Mouse (Mus musculus): Measurements from ENCODE around the gene Desi1.
"Not testable (repeated sequence)": the region's sequence is repeated elsewhere in the genome, so short reads cannot be mapped to it uniquely, and the experiment has no call there.

The Desi1 gene

DNA sequence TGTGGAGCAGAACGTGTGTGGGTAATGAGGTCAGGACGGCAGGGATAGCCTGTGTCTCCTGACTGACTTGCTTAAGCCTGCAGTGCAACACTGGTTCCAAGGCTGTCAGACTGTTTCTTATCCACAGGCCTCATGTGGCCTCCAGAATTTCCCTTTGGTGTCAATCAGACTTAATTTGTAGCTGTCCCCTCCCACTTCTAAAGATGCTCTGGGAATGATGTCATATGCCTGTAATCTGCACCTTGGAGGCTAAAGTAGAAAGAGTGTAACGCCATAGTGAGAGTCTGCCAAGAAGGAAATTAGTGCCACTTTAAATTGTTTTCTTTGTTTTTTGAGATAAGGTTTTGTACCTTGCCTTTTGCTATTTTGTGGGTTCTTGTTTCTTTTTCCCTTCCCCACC lies 14.4 kb downstream of the Desi1 start:
- DNase-seq (ENCODE audit: low read depth, low spot score), result no peak

DNA sequence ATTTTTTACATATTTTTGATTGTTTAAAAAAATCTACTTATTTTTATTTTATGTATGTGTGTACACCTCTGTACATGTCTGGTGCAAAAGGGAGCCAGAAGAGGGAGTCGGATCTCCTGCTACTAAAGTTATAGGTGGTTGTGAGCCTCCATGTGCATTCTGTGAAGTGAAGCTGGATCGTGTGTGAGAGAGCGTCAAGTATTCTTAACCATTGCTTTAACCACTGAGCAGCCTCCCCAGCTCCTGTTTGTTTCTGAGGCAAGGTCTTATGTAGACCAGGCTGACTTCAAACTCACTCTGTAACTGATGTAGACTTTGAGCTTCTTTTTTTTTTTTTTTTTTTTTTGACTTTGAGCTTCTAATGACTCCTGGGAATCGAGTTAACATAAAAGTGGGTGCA lies 16.2 kb downstream of the Desi1 start:
- DNase-seq (ENCODE audit: low read depth, low spot score), result no peak

DNA sequence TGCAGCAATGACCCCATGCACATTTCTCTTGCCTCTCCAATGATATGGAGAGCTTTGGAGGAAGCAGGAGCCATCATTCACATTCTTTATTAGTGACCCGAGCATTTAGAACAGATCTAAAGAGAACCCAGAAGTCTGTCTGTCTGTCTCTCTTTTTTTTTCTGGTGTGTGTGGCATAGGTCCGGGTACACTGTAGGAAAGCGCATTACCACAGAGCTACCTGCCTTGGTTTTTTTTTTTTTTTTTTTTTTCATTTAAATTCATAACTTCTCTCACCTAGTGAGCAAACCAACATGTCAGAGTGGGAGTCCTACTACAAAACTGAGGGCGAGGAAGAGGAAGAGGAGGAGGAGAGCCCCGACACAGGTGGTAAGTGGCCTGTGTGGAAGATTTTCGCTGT lies 16.8 kb downstream of the Desi1 start:
- no peak for DNase-seq (ENCODE audit: low read depth, low spot score)

DNA sequence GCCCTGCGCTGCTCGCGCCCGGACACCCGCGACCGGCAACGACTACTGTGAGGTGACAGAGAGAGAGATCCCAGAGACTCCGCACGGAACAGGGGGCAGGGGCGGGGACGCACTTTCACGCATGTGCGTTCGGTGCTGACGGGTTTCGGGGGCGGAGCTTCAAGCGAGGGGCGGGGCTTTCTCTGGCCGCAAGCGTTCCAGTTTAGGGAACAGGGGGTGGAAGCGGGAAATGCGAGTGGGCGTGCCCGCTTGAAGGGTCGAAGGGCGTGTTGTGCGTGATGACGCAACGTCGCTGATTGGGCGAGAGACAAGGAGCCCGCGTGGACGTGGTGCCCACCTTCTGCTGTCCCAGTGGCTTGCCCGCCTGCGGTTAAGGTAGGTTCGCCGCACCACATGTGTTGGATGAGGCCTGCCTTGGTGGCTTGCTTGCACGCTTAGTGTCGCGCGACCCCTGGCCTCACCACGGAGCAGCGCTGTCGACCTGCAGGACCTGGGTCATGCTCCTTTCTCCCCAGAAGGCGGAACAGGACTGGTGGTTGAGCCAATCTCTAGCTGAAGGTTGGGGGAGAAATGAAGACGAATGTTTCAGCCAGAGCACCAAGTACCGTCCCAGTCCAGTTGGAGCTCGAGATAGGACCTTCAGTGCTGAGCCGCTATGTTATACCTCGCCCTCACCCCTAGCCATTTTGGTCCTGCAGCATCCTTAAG lies 17.4 kb downstream of the Desi1 start:
- DNase-seq (ENCODE audit: low read depth, low spot score), result peak; percentile 97

DNA sequence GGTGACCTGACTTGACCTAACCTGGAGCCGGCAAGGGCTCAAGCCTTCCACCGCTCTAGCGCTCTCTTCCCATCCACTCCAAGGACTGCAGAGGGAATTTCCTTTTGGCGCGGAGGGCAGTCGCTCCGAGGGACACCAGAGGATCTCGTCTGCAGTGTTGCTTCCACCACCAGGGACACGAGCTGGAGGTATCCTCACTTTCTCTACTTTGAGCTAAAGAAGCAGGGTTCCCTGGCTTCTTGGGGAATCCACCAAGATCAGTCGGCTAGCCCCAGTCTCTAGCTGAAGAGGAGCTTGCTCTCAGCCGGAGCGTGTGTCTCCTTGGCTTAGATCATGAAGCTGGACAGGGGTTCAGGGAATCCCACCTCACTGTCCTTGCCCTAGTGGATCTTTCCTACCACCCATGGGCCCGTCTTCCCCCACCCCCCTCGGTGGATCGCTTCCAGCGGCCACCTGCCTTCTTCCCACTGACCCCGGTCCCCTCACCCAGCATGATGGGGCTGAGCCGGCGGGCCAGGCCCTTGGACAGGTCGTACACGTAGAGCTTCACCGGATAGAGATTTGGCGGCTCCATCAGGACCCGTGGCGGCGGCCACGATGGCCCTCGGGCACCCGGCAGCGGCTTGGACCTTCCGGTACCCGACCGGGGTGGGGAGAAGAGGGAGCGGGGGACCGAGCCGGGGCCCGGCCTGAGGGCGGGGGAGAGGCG lies 18.1 kb downstream of the Desi1 start:
- peak; percentile 20 for DNase-seq (ENCODE audit: low read depth, low spot score)

DNA sequence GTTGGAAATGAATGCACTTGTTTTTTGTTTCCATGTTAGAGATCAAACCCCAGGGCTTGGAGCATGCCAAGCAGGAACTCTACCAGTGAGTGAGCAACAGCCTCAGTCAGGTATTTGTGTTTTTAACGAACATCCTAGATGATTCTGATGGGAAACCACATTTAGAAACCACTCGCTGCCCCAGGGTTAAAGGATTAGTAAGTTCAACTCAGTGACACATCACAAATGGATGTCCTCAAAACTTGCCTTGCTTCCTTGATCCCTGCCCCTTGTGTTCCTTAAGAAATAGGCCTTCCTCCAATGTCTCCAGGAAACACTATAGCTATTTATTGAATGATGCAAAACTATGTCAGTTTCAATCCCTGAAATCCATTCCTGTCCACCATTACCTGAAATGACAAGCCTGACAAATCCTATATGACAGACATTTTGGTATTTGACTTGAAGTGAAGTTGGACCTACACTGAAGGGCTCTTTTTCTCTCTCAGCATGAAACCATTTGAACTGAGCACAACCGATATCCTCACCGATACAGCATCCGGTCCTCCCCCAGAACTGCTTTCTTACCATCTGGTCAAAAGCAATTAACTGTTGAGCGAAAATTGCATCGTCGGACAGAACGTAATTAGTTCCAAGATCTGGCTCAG lies 18.8 kb downstream of the Desi1 start:
- DNase-seq (ENCODE audit: low read depth, low spot score), result no peak

DNA sequence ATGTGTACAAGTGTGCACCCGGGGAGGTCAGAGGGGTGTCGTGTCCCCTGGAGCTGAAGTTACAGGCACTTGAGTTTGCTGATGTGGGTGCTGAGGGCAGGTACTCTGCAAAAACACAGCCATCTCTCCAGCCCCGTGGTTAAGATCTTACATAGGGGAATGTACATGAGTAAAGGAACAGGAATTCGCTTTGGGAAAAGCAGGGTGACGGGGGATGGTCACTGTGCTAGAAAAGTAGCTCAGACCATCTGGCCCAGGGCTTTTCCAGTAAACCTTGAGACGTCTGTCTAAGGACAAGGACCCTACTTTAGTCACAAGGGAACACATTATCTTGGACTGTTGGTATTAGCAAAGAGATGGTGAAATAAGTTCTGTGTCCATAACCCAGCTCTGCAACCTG lies 21.7 kb downstream of the Desi1 start:
- no peak for DNase-seq (ENCODE audit: low read depth, low spot score)

DNA sequence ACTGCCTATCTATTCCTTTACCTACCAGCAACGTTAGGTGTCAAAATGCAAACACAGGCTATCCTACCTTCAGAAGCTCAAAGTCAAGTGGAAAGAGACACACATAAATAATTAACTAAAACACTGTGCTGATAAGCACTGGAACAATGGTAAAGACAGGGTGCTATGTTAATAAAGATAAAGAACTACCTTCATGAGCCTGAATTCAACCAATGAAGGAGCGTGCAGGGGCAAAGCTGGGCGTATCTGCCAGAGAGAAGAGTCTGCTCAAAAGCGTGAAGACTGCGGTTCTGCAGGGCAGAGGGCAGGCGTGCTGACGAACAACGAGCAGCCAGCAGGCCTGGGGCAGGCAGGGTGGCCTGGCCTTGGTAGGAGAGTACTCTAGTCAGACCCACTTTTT lies 29.4 kb downstream of the Desi1 start:
- no peak for DNase-seq (ENCODE audit: low read depth, low spot score)

DNA sequence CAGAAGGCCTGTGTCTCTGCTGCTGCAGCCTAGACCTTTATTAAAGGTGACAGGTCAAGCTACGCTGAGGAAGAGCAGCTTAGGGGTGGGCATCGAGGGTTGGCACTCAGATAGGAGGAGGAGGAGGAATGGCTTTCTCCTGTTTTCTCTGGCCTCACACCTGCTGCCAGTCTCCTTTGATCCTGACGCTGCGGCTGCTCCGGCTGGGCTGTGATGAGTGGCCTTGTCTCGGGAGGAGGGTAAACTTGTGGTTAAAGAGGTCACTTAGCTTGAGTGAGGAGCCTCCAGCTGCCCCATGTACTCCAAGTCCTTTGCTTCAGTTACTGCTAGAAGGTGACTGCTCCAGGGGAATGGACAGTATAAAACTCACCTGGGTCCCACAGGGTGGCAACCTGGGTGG lies 39.7 kb downstream of the Desi1 start:
- DNase-seq (ENCODE audit: low read depth, low spot score), result no peak

DNA sequence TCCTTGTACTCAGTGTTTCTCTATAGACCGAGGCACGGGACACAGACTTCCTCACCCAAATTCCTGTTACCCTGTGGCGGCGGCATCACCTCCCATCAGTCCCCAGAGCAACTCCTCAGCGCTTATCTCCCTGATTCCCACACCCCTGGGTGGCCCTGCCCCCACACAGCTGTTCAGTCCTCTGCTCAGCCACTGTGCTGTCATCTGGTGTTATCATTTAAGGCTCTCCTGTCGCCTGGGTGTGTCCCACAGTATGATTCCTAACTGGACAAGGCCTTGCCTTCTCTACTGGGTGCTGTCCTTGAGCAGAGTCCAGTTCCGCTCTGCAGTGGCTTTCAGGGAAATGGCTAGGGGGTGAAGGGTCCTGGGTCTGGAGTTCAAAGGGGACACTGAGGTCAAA lies 43.1 kb downstream of the Desi1 start:
- DNase-seq (ENCODE audit: low read depth, low spot score), result no peak

DNA sequence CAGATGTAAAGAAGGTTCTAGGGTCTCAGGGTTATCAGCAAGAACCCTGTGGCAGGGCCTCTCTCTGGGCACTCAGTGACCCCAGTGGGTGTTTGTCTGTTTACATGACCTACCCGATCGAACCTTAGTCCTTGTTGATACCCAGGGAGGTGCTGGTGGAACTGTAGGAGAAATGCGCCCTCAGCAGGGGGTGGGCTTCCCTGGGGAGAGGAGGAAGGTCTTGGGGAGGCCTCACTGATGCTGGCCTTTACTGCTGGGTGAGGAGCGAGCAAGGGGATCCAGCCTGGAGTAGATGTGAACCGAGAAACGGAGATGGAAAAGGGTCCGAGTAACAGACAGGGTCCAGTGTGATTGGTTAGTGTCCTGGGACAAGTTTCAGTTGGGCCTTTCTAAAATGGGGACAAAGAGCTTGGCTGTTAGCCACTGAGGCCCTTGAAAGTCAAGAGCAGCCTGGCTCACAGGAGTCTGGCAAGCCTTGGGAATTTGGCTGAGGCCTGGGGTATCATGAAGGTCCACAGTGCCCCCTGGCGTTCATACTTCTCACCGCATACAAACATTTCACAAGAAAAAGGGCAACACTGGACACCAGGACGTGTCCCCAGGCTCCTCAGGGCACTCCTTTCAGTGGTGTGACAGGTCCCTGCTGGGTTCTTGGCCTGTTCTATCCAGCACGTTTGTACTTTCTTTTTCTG lies 44.1 kb downstream of the Desi1 start:
- peak; percentile 82 for DNase-seq (ENCODE audit: low read depth, low spot score)

DNA sequence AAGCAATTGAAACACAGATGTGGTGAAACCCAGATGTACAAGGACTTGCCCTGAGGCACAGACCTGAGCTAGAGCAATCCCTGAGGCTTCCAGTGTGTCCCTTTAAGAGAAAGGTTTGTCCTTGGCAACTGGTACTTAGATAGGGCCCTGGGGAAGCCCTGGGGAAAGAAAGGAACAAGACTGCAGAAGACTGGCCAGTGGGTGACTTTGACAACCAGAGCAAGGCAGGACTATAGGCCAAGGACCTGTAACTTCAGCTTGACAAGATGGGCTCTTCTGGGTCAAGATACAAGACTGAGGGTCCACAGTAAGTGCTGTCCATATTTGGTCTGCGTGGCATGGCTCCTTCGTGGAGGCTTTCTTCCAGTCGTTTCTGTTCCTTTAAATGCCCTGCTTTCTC lies 46.0 kb downstream of the Desi1 start, which contains the start of gene Xrcc6:
Gene Xrcc6, plus strand, starts transcription at position 190 of the 400 bp plus-strand sequence.
- DNase-seq (ENCODE audit: low read depth, low spot score), result no peak

DNA sequence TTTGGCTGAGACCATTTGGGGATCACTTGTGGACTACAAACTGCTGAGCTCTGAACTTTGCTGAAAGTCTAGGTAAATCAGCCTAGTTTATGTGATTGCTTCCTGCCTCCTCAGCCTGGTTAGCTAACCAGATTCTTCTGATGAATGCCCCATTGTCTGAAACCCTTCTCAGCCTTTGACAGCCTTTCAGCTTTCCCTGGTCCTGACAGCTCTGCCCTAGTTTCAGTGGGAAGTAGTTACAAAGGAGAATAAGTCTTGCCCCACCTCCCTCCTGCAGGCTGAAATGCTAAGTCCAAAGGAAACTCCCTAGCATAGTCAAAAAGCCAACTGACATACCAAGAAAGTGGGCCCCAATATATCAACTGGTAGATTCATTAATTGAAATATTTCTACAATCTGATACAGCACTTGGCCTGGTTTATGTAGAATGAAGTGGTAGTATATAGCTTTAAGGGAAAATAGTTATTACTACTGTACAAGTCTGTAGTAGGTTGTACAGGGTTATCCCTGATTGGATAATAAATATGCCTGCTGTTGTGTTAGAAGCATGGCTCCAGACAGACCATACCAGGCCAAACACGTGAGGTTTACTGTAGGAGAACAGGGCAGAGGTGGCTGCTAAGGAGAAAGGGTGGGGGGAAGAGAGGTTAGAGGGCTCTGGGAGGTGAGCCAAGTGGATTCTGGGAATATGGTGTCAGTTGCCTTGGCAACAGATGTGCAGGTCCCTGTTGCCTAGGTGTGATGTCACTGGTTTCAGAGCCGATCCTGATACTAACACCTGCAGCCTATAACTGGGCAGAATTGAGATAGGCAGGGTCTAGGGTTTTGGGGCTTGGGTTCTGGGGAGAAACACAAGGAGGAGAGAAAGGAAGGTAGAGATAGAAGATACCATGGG lies 48.1 kb downstream of the Desi1 start:
- no peak for DNase-seq (ENCODE audit: low read depth, low spot score)

DNA sequence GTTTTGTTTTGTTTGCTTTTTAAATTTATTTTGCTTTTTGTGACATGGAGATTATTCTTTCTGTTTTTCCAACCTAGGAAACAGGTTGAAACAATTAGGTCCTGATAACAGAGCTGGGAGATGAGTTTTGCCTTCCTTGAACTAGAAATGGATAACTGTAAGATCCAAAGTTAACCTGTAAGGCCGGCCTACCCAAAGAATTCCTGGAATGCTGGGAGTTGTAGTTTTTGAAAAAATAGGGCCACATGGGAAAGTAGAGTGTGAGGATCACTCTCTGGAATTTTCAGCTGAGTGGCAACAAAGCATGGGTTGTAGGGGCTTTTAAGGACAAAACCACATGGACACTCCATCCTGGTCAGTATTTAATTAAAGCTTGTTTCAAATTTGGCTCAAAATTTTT lies 51.5 kb downstream of the Desi1 start:
- DNase-seq (ENCODE audit: low read depth, low spot score), result no peak

DNA sequence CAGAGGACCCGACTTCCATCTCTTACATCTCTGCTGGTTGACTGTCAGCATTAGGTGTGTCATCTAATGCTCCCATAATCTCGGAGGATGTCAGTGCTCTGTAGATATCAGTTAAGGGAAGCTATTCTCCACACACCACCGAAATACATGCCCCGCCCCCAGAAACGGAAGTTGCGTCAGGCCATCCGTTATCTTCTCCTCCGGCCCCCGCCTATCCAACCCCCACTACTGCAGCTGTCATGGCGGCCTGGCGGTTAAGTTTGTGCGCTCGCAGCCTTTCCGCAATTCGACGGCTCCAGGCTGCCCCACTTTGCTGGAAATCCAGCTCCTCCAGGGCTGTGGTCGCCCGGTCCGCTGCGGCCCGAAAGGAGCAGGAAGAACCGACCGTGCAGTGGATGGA lies 53.3 kb downstream of the Desi1 start, which contains the start of gene 1700029P11Rik:
Gene 1700029P11Rik, plus strand, starts transcription at position 220 of the 400 bp plus-strand sequence.
- DNase-seq (ENCODE audit: low read depth, low spot score), result no peak

DNA sequence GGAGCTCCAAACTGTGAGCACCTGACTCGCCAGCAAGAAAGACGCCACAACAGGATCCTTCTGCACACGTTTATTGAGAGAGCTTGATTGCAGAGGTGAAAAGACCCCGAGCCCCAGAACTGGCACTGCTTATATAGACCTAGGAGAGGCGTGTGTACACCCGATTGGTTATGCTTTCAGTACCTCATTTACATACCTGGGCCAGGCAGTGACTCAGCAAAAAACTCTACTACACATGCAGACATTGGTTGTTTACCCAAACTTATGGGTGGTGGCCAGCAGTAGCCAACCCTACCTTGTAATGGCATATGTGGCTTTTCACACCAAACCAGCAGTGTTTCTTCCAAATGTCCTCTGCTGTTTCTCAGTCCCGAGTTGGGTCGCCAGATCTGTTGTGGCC lies 58.5 kb downstream of the Desi1 start:
- DNase-seq (ENCODE audit: low read depth, low spot score), result not testable (repeated sequence)

DNA sequence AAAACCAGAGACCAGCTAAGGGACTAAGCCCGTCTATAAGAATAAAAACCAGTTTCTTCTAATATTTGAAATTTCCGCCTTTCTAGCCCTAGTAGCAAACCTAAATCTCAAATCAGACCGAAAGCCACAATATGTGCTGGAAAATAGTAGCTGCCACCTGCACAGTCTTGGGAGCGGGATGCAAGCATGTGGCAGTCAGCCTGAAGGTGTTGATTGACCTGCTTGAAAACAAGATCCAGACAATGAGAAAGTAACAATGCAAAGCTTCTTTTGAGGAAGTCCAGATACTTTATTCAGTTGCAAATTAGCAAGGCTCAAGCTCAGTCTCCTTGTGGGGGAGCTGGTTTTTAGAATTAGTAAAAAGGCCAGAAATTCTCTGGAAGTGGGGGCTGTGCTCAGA lies 63.2 kb downstream of the Desi1 start:
- DNase-seq (ENCODE audit: low read depth, low spot score), result not testable (repeated sequence)

DNA sequence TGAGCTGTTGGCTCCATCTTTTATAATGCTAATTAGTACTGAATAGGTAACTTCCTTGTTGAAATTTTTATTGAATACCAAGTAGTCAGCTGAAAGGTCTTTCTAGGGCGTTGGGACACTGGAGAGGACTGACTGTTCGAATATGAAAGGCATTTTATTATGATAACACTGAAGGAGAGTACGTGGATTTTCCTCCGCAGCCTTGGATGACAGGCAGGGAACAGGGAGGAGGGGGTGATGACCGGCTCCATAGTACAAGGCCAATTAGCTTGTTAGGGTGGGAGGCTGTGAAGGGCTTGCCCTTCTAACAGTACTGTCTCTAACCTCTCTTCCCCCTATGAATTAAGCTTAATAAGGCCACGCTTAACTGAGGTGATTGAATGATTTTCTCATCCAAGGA lies 64.0 kb downstream of the Desi1 start:
- not testable (repeated sequence) for DNase-seq (ENCODE audit: low read depth, low spot score)

DNA sequence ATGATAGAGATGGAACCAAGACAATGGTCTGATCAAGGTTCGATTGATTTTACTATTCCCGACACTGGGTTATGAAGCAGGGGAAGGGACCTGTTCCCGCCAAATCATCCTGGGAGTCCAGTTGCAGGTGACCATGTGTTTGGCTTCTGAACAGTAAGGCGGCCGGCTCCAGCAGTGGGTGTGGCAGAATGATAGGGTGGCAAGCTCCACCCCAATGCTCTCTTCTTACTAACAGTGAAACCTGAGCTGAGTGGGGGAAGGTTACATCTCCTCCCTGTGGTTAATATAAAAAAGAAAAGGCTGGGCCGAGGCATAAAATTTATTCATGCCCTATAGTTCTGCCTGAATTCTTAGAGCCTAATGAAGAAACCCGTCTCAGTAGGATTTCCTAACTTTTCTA lies 64.5 kb downstream of the Desi1 start:
- no peak for DNase-seq (ENCODE audit: low read depth, low spot score)

DNA sequence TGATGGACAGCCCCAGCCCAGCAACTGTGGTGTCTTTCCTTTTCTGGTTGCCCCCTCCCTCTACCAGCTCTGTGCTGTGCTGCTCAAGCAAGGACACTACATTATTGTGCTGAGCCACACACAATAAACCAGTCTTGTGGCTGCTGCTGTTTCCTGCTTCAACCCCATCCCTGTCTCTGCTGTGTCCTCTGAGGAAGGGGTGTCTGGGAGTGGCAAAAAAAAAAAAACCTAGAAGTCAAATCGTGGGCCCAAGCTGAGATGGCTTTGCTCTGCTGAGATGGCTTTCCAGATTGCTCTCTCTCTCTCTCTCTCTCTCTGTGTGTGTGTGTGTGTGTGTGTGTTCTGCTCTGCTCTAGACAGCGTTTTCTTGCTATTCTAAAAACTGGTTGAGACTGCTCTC lies 65.2 kb downstream of the Desi1 start:
- no peak for DNase-seq (ENCODE audit: low read depth, low spot score)

DNA sequence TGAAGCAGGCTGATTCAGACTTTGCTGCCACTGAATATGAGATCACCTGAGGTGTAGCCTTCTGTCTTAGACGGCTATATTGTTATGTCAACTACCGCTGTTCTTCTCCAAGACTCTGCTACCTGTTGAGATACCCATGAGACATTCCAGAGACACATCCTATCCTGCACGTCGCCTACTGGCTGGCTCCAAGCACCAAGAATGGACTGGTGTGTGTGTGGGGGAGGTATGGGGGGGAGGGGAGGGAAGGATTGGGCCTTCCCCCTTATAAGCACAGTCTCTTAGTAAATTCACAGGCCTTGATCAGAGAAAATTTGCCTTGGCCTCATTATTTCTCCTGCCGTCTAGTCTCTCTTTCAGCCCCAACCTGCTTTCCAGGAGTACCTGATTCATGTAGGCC lies 65.8 kb downstream of the Desi1 start:
- DNase-seq (ENCODE audit: low read depth, low spot score), result no peak

Measured in retina, postnatal 7 days (tissue).